Mouse (Mus musculus): ENCODE data around the gene Katnal1. TPM values are rescaled to one million over a fixed set of nuclear protein-coding genes. Genes with fewer than 3 reads are reported as not detected.
A peak's percentile ranks its signal among the peaks of the same experiment; 100 is the strongest.

Gene Katnal1
- polyA plus RNA-seq, 1 experiment from 2014 or later, result 12.9 TPM

DNA sequence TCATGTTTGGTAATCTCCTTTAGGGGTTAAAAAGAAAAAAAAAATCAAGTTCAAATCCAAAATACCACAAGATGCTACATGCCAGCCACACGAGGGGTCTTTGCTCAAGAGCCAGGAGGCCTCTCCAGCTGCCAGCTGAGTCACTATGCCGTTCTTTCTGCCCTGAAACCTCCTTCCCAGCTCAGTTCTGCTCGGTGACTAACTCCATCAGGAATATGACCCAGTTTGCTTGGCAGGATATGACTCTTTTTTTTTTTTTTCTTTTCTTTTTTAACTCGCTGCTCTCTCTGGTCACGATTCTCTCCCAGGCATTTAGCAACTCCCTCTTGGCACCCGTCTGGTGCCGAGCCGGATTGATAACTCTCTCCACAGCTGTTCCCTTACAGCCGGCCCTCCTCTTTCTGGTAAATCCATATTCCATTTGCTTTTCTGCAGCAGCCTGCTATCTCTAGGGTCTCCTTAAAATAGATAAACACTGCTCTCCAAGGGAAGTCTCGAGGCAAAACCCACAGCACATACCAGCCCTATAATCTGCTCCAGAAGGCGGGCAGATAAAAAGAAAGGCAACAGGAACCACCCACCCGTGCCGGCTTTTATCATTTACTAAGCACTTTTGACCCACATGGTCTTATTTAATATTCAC, 36.7 kb upstream of the Katnal1 start:
- H3K4me3 ChIP-seq, result no peak overlapping the region
- H3K9ac ChIP-seq, result no peak overlapping the region
- peak; percentile 71; the same call in 1 of the 2 replicates for ATAC-seq (ENCODE audit: insufficient number of reproducible peaks, low FRiP score, low TSS enrichment, low read depth)
- H3K36me3 ChIP-seq, result no peaks in the 10 kb centered on the region
- H3K9me3 ChIP-seq, result no peaks in the 10 kb centered on the region
- H3K4me2 ChIP-seq, result peak overlapping the region; percentile 8; the same call in 1 of the 2 replicates
- peak overlapping the region; percentile 79 for H3K27ac ChIP-seq
- 4% methylated on average over 13 of the region's 13 CpGs for WGBS
- H3K27me3 ChIP-seq, result no peaks in the 10 kb centered on the region
- H3K4me1 ChIP-seq, result peaks cover 42% of the 10 kb centered on the region

DNA sequence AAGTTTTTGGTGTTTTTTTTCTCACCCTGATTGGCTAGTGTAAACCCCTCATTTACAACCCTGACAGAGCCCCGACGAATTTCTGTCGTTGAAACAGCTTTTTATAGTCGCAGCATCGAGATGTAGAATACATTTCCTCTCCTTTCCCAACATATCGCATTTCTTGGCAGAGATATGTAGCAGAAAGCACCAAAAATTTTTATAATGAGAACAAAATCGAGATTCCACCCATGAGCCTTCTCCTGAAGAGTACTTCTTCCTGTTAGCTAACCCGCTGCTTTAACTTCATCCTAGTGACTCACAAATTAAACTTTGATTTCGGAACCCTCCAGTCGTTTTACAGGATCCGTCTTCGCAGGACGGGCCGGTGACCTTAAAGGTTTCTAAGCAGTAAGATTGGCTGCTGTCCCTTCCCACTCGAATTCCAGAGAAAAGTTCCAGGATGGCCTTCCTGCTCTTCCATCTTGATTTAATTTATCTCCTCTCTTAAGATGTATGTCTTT, 36.0 kb upstream of the Katnal1 start:
- Histone ChIP-seq H3K9ac (no peak overlapping the region), H3K36me3 (no peaks in the 10 kb centered on the region), H3K4me1 (peaks cover 45% of the 10 kb centered on the region), H3K4me3 (no peak overlapping the region), H3K9me3 (no peaks in the 10 kb centered on the region), H3K27me3 (no peaks in the 10 kb centered on the region), H3K4me2 (0 out of 2 replicates have a peak overlapping the region, but pooled peaks have one; percentile 8), H3K27ac (peak overlapping the region; percentile 79)
- no peak for ATAC-seq (ENCODE audit: insufficient number of reproducible peaks, low FRiP score, low TSS enrichment, low read depth)
- 26% methylated on average over 15 of the region's 15 CpGs for WGBS

DNA sequence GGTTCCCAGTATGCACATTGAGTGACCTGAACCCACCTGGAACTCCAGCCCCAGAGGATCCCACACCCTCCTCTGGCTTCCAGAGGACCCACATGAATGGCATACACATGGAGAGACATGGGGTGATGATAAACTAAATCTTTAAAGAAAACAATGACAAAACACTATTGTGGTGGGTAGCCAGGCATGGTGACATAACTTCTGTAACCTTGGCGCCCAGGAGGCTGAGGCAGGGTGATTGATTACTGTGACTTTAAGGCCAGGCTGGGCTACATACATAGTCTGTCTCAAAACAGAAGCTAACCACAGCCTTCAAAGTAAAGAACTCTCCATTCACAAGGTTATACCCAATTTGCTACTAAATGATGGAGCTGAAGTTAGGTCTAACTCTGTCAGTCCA, 35.1 kb upstream of the Katnal1 start:
- no peak overlapping the region for H3K4me2 ChIP-seq
- ATAC-seq (ENCODE audit: insufficient number of reproducible peaks, low FRiP score, low TSS enrichment, low read depth), result no peak
- H3K9me3 ChIP-seq, result no peaks in the 10 kb centered on the region
- peak overlapping the region; percentile 79 for H3K27ac ChIP-seq
- peaks cover 47% of the 10 kb centered on the region for H3K4me1 ChIP-seq
- WGBS, result 78% methylated on average over 1 of the region's 1 CpGs
- H3K4me3 ChIP-seq, result no peak overlapping the region
- H3K27me3 ChIP-seq, result no peaks in the 10 kb centered on the region
- no peaks in the 10 kb centered on the region for H3K36me3 ChIP-seq
- H3K9ac ChIP-seq, result no peak overlapping the region

DNA sequence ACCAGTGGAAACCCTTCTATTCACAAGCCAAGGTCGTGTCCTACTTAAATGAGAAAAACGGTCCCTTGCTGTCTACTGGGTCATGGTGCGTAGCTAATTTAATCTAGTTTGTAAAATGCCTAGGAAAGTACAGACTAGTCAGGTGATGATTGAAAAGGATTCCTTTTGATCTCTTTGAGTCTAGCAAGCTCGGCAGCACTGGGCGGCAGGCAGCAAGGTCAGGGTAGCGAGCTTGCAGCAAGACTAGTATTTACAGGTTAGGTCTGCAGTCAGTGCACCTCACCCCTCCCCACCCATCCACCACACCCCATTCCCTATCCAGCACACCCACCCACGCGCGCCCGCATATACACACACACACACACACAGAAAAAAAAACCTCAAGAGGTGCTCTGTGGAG, 31.1 kb upstream of the Katnal1 start:
- Histone ChIP-seq H3K27ac (no peak overlapping the region), H3K4me3 (no peak overlapping the region), H3K4me2 (no peak overlapping the region), H3K9ac (no peak overlapping the region), H3K27me3 (no peaks in the 10 kb centered on the region), H3K9me3 (no peaks in the 10 kb centered on the region), H3K4me1 (peaks cover 25% of the 10 kb centered on the region), H3K36me3 (no peaks in the 10 kb centered on the region)
- whole genome bisulfite sequencing, result 62% methylated on average over 10 of the region's 10 CpGs
- ATAC-seq (ENCODE audit: insufficient number of reproducible peaks, low FRiP score, low TSS enrichment, low read depth), result no peak

DNA sequence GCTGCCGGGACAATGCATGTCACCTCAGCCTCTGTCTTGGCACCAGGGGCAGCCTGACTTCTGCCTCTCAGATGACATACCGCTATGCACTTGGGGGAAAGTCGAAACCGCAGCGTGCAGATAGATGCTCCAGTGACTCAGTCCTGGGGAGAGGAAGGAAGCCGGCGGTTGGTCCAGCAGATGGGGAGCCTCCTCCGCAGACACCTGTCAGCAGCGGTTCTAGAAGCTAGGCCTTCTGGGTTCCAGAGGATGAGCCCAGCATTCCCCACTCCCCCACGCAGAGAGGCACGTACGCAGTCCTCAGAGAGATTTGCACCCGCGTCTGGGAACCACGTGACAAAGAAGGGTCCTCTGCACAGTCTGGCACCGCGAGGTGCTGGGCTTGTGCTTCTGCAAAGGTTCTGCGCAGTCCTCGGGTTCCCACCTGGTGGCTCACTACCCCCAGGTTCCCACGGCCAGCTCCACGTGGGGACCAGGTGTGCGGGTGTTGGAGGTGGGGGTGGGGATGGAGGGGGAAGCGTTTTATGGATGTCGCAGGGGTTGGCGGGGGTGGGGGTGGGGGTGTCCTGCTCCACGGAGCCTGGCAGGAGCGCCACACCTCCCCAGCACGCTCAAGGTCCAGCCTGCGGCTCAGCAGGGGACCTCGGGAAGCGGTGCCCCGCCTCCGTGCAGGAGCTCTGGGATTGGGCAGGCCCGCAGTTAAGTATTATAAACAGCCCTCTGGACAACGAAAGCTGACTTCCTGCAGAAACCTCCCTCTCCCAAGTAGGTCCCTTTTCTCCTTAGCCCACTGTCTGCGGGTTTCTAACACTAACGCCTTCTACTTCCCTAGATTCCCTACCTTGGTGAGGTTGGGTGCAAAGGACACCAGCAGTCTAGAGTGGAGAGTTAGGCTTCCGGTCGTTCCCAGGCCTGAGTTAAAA, 30.2 kb upstream of the Katnal1 start:
- Histone ChIP-seq H3K4me1 (peaks cover 24% of the 10 kb centered on the region), H3K9me3 (no peaks in the 10 kb centered on the region), H3K27ac (peak overlapping the region; percentile 30; the same call in 1 of the 2 replicates), H3K4me2 (peak overlapping the region; percentile 80), H3K4me3 (peak overlapping the region; percentile 35), H3K9ac (peak overlapping the region; percentile 15; the same call in 1 of the 2 replicates), H3K36me3 (no peaks in the 10 kb centered on the region), H3K27me3 (no peaks in the 10 kb centered on the region)
- 2% methylated on average over 39 of the region's 39 CpGs for WGBS
- ATAC-seq (ENCODE audit: insufficient number of reproducible peaks, low FRiP score, low TSS enrichment, low read depth), result peak; percentile 32

DNA sequence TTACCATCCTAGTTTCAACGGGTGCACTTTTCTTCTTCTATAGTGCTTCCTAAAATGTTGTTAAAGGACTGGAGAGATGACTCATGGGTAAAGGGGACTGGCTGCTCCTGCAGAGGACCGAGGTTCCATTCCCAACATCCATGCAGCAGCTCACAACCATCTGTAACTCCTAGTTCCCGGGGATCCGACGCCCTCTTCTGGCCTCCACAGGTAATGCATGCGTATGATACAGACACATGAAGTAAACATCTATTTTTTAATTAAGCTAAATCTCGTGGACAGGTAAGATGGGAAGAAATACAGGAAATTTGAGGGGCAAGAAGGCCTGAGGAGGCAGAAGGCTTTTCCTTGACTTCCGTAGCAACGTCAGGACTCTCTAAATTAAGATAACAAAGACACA, 29.2 kb upstream of the Katnal1 start:
- H3K4me1 ChIP-seq, result peaks cover 25% of the 10 kb centered on the region
- H3K9me3 ChIP-seq, result no peaks in the 10 kb centered on the region
- 44% methylated on average over 9 of the region's 9 CpGs for WGBS
- H3K27me3 ChIP-seq, result no peaks in the 10 kb centered on the region
- no peak for ATAC-seq (ENCODE audit: insufficient number of reproducible peaks, low FRiP score, low TSS enrichment, low read depth)
- H3K4me2 ChIP-seq, result no peak overlapping the region
- H3K4me3 ChIP-seq, result no peak overlapping the region
- H3K36me3 ChIP-seq, result no peaks in the 10 kb centered on the region
- H3K9ac ChIP-seq, result no peak overlapping the region
- H3K27ac ChIP-seq, result no peak overlapping the region

DNA sequence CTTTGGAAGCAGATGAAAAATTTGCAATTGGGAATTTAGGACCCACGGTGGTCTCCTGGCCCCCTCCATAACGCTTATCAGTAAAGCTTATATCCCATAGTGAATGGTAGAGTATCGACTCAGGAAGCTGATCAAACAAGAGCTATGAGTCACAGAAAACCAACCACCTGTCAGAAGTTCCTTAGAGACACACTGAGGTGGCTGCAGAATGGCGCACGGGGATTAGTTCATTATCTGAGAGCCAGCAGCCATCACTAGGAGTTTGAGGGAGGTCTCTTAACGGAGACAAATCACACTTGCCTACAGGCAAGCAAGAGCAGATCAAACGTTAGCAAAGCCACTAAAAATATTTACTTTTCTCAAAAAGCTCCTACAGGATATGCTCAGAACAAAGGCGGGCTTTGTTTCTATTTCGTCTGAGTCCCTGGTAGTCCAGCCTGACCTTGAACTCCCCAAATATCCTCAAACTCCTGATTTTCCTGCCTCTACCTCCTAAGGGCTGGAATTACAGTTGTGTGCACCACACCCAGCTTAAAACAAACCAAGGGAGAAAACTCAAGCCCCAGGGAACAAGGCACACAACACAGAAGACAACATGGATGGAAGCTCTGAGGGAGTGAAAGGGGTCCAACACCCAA, 27.9 kb upstream of the Katnal1 start:
- no peak overlapping the region for H3K27ac ChIP-seq
- 57% methylated on average over 9 of the region's 9 CpGs for WGBS
- H3K27me3 ChIP-seq, result no peaks in the 10 kb centered on the region
- no peak for ATAC-seq (ENCODE audit: insufficient number of reproducible peaks, low FRiP score, low TSS enrichment, low read depth)
- no peaks in the 10 kb centered on the region for H3K9me3 ChIP-seq
- peaks cover 25% of the 10 kb centered on the region for H3K4me1 ChIP-seq
- H3K36me3 ChIP-seq, result no peaks in the 10 kb centered on the region
- H3K4me2 ChIP-seq, result no peak overlapping the region
- H3K9ac ChIP-seq, result no peak overlapping the region
- H3K4me3 ChIP-seq, result no peak overlapping the region

DNA sequence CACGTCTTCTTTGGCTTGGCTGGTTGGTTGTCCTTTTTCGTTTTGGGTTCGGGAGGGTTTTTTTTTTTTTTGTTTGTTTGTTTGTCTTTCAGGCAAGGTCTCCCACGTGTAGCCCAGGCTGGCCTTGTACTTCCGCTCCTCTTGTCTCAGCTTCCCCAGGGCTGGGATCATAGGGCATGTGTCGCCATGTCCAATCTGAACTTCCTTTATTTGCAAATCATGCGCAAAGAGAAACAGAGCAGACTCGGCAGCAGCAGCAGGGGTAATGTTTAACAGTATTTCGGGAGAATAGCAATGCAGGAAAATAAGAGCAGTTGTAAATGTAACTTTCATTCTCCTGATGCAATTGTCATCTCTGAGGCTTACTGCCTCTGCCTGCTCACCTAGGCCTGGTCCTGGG, 27.0 kb upstream of the Katnal1 start:
- no peaks in the 10 kb centered on the region for H3K27me3 ChIP-seq
- ATAC-seq (ENCODE audit: insufficient number of reproducible peaks, low FRiP score, low TSS enrichment, low read depth), result no peak
- no peak overlapping the region for H3K9ac ChIP-seq
- H3K4me1 ChIP-seq, result peaks cover 25% of the 10 kb centered on the region
- H3K9me3 ChIP-seq, result no peaks in the 10 kb centered on the region
- H3K36me3 ChIP-seq, result no peaks in the 10 kb centered on the region
- H3K4me2 ChIP-seq, result no peak overlapping the region
- no peak overlapping the region for H3K27ac ChIP-seq
- H3K4me3 ChIP-seq, result no peak overlapping the region
- 86% methylated on average over 9 of the region's 9 CpGs for WGBS

DNA sequence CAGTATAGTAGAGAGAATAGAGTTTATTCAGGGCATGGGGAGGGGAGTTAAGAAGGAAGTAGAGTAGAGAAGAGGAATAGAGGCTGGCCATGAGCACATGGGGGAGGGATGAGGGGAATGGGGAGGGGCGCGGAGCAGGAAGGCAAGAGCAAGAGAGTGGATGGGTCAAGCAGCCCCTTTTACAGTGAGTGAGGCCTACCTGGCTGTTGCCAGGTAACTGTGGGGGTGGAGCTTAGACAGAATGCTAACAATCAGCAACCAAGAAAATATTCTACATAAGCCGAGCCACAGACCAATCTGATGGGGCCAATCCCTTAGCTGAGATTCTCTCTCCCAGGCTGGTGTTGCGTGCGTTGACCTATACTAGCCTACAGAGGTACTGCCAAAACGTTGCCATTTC, 26.5 kb upstream of the Katnal1 start:
- no peak for ATAC-seq (ENCODE audit: insufficient number of reproducible peaks, low FRiP score, low TSS enrichment, low read depth)
- Histone ChIP-seq H3K27me3 (no peaks in the 10 kb centered on the region), H3K4me2 (no peak overlapping the region), H3K36me3 (no peaks in the 10 kb centered on the region), H3K27ac (no peak overlapping the region), H3K9me3 (no peaks in the 10 kb centered on the region), H3K4me3 (no peak overlapping the region), H3K4me1 (peaks cover 26% of the 10 kb centered on the region), H3K9ac (no peak overlapping the region)
- WGBS, result 92% methylated on average over 6 of the region's 6 CpGs

DNA sequence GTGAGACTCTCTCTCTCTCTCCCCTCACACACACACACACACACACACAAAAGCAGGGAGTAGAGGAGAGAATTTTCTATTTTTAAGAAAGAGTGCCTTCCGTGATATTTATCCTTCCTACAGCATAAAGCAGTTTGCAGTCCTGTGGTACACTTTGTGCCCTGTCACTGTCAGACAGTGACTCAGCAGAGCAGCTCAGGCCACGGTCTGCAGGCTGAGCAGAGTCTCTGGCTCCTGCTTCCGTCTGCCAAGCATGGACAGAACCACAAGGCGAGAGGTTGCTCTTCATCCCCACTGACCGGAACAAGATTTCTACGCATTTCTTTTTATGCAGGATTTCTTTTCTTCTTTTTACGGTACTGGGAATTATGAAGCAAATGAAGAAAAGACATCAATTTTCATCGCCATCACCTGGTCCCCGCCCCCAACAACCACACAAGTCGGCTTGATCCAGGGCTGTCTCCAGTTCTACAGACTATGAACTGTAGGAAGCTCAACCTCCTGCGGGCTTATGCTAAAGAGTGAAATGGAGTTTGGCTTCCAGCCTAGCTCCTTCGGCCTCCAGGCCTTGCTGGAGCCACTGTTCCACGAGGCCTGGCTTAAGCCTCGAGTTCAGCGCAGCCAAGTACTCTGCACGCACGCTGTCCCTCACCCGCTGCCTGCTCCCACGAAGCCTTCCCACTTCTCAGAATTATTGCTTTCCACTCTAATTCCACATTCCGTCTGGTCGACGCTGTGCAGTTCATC, 25.4 kb upstream of the Katnal1 start:
- Histone ChIP-seq H3K36me3 (no peaks in the 10 kb centered on the region), H3K4me2 (no peak overlapping the region), H3K4me3 (no peak overlapping the region), H3K4me1 (peaks cover 26% of the 10 kb centered on the region), H3K27me3 (no peaks in the 10 kb centered on the region), H3K27ac (0 out of 2 replicates have a peak overlapping the region, but pooled peaks have one; percentile 13), H3K9me3 (no peaks in the 10 kb centered on the region), H3K9ac (no peak overlapping the region)
- WGBS, result 65% methylated on average over 22 of the region's 22 CpGs
- no peak for ATAC-seq (ENCODE audit: insufficient number of reproducible peaks, low FRiP score, low TSS enrichment, low read depth)

DNA sequence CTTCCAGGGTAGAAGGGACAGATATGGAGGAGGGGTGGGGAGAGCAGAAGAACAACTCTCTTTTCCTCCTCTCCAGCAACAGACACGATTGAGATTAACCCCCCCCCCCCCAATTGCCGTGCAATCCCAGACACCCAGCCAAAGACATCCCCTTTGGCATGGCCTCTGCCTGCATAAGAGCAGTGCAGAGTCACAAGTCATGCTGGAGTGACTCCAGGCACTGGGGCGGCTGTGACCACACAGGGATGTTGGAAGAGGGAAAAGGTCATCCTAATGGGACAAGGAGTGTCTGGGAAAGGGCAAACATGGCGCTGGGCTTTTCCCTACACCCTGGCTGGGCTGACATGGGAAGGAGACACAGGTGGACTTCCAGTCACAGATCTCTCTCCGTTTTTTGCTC, 24.0 kb upstream of the Katnal1 start:
- no peak for ATAC-seq (ENCODE audit: insufficient number of reproducible peaks, low FRiP score, low TSS enrichment, low read depth)
- H3K9me3 ChIP-seq, result no peaks in the 10 kb centered on the region
- H3K9ac ChIP-seq, result no peak overlapping the region
- 67% methylated on average over 5 of the region's 5 CpGs for WGBS
- no peaks in the 10 kb centered on the region for H3K27me3 ChIP-seq
- H3K4me2 ChIP-seq, result no peak overlapping the region
- peaks cover 23% of the 10 kb centered on the region for H3K4me1 ChIP-seq
- no peak overlapping the region for H3K27ac ChIP-seq
- no peaks in the 10 kb centered on the region for H3K36me3 ChIP-seq
- H3K4me3 ChIP-seq, result no peak overlapping the region

Measured in limb, embryonic 15.5 days (tissue).